Mouse (Mus musculus) adrenal gland, adult (tissue): ENCODE data around the gene Rasgrf2.

Experiments
- DNase-seq, 2 experiments: peaks; one replicate each; pipeline ENCODE4 v3.0.0; 2022 to 2023; ENCODE audit warnings: low spot score in 1 of 2; ENCODE audit not compliant: inconsistent age in 2 of 2

Gene Rasgrf2

GRCm38 (mm10) chr13:91955646-91956045 is 175.8 kb downstream of the Rasgrf2 start:
- DNase-seq = no peak

GRCm38 (mm10) chr13:91955175-91955574 is 176.3 kb downstream of the Rasgrf2 start:
- DNase-seq = no peak

- no peak for DNase-seq
Observed at GRCm38 (mm10) chr13:91940113-91940512, 191.3 kb downstream of the Rasgrf2 start.

- DNase-seq = no peak
Observed at GRCm38 (mm10) chr13:91938826-91939225, 192.6 kb downstream of the Rasgrf2 start.

GRCm38 (mm10) chr13:91937232-91937631 is 194.2 kb downstream of the Rasgrf2 start:
- DNase-seq = peak in 1 of 2 experiments; percentile 36

- DNase-seq = no peak
Observed at GRCm38 (mm10) chr13:91932122-91932521, 199.3 kb downstream of the Rasgrf2 start.

- DNase-seq = no peak
Observed at GRCm38 (mm10) chr13:91929943-91930726, 201.3 kb downstream of the Rasgrf2 start.

GRCm38 (mm10) chr13:91928605-91929389 is 202.7 kb downstream of the Rasgrf2 start:
- no peak for DNase-seq

GRCm38 (mm10) chr13:91921010-91921409 is 210.4 kb downstream of the Rasgrf2 start:
- no peak for DNase-seq

GRCm38 (mm10) chr13:91918764-91919163 is 212.7 kb downstream of the Rasgrf2 start:
- peak in 1 of 2 experiments; percentile 34 for DNase-seq

- no peak for DNase-seq
Observed at GRCm38 (mm10) chr13:91917835-91918234, 213.6 kb downstream of the Rasgrf2 start.

- no peak for DNase-seq
Observed at GRCm38 (mm10) chr13:91916308-91916707, 215.1 kb downstream of the Rasgrf2 start.

GRCm38 (mm10) chr13:91915582-91916239 is 215.7 kb downstream of the Rasgrf2 start:
- DNase-seq = peak; percentile 13 to 37

- DNase-seq = no peak
Observed at GRCm38 (mm10) chr13:91915192-91915581, 216.3 kb downstream of the Rasgrf2 start.

- DNase-seq = no peak
Observed at GRCm38 (mm10) chr13:91911652-91912051, 219.8 kb downstream of the Rasgrf2 start.

- DNase-seq = no peak
Observed at GRCm38 (mm10) chr13:91911211-91911610, 220.2 kb downstream of the Rasgrf2 start.

- DNase-seq = peak; percentile 80 to 94
Observed at GRCm38 (mm10) chr13:91908202-91908980, 223.1 kb downstream of the Rasgrf2 start.

- DNase-seq = no peak
Observed at GRCm38 (mm10) chr13:91906338-91906737, 225.1 kb downstream of the Rasgrf2 start.

GRCm38 (mm10) chr13:91896476-91896875 is 235.0 kb downstream of the Rasgrf2 start:
- peak; percentile 38 to 78 for DNase-seq

GRCm38 (mm10) chr13:91893132-91893531 is 238.3 kb downstream of the Rasgrf2 start:
- DNase-seq = peak; percentile 15 to 80
